Mouse (Mus musculus): ENCODE measurements around the gene Comt. TPM values are rescaled to one million over a fixed set of nuclear protein-coding genes. Genes with fewer than 3 reads are reported as not detected.

Gene Comt
- 10 to 100 TPM; 55.3 to 59.8 TPM for total RNA-seq (2021)
- long read RNA-seq, transcript Comt-202 (5 exons, 1,866 nt): major isoform, 28 of 56 reads
- long read RNA-seq, transcript Comt-201 (6 exons, 1,397 nt): minor isoform, 17 of 56 reads
- long read RNA-seq, partial matches to known transcripts: 4 of 56 reads
- long read RNA-seq, other reads (novel, unspliced or antisense): 7 of 56 reads

GRCm38 (mm10) chr16:18426802-18427280 lies at the start of gene Comt:
Gene Comt (minus strand): TSS chr16:18426852.
- no peak for DNase-seq (ENCODE audit: low spot score in 2 of 2)

GRCm38 (mm10) chr16:18474021-18474420 lies 47.4 kb upstream of the Comt start:
- DNase-seq (ENCODE audit: low spot score in 2 of 2): no peak

- no peak for DNase-seq (ENCODE audit: low spot score in 2 of 2)
These were observed 46.3 kb upstream of the Comt start for GRCm38 (mm10) chr16:18472976-18473375.

GRCm38 (mm10) chr16:18472416-18472815 lies 45.8 kb upstream of the Comt start:
- DNase-seq (ENCODE audit: low spot score in 2 of 2): no peak

GRCm38 (mm10) chr16:18471976-18472375 lies 45.3 kb upstream of the Comt start:
- no peak for DNase-seq (ENCODE audit: low spot score in 2 of 2)

GRCm38 (mm10) chr16:18471381-18471955 lies 44.8 kb upstream of the Comt start:
- no peak for DNase-seq (ENCODE audit: low spot score in 2 of 2)

- DNase-seq (ENCODE audit: low spot score in 2 of 2): no peak
These were observed 44.2 kb upstream of the Comt start for GRCm38 (mm10) chr16:18470829-18471228.

- DNase-seq (ENCODE audit: low spot score in 2 of 2): no peak
These were observed 37.6 kb upstream of the Comt start for GRCm38 (mm10) chr16:18464271-18464670.

- DNase-seq (ENCODE audit: low spot score in 2 of 2): no peak
These were observed 35.9 kb upstream of the Comt start for GRCm38 (mm10) chr16:18462598-18462997.

- DNase-seq (ENCODE audit: low spot score in 2 of 2): no peak
These were observed 35.4 kb upstream of the Comt start for GRCm38 (mm10) chr16:18462031-18462430.

GRCm38 (mm10) chr16:18460826-18461225 lies 34.2 kb upstream of the Comt start:
- no peak for DNase-seq (ENCODE audit: low spot score in 2 of 2)

- DNase-seq (ENCODE audit: low spot score in 2 of 2): peak; percentile 22 to 27
These were observed 33.3 kb upstream of the Comt start for GRCm38 (mm10) chr16:18459955-18460370.

GRCm38 (mm10) chr16:18459335-18459954 lies 32.8 kb upstream of the Comt start:
- DNase-seq (ENCODE audit: low spot score in 2 of 2): no peak

GRCm38 (mm10) chr16:18458661-18459060 lies 32.0 kb upstream of the Comt start:
- no peak for DNase-seq (ENCODE audit: low spot score in 2 of 2)

GRCm38 (mm10) chr16:18455407-18455806 lies 28.8 kb upstream of the Comt start:
- DNase-seq (ENCODE audit: low spot score in 2 of 2): no peak

- DNase-seq (ENCODE audit: low spot score in 2 of 2): no peak
These were observed 27.2 kb upstream of the Comt start for GRCm38 (mm10) chr16:18453846-18454245.

- DNase-seq (ENCODE audit: low spot score in 2 of 2): peak; percentile 23 to 43
These were observed 25.8 kb upstream of the Comt start for GRCm38 (mm10) chr16:18452361-18452862.

- peak; percentile 55 to 64 for DNase-seq (ENCODE audit: low spot score in 2 of 2)
These were observed 25.0 kb upstream of the Comt start for GRCm38 (mm10) chr16:18451486-18452181.

- no peak for DNase-seq (ENCODE audit: low spot score in 2 of 2)
These were observed 22.4 kb upstream of the Comt start for GRCm38 (mm10) chr16:18449005-18449404.

GRCm38 (mm10) chr16:18448104-18448503 lies 21.5 kb upstream of the Comt start:
- DNase-seq (ENCODE audit: low spot score in 2 of 2): no peak

GRCm38 (mm10) chr16:18447243-18447642 lies 20.6 kb upstream of the Comt start:
- DNase-seq (ENCODE audit: low spot score in 2 of 2): no peak

- peak; percentile 99 for DNase-seq (ENCODE audit: low spot score in 2 of 2)
These were observed 16.8 kb upstream of the Comt start for GRCm38 (mm10) chr16:18443385-18443841.

All from layer of hippocampus, postnatal 10 days (tissue).